Mouse (Mus musculus) gastrocnemius, postnatal 10 days (tissue): Measurements from ENCODE around the gene Arhgap32. TPM values are rescaled to one million over a fixed set of nuclear protein-coding genes. Genes with fewer than 3 reads are reported as not detected.
"Not testable (repeated sequence)": the region's sequence is repeated elsewhere in the genome, so short reads cannot be mapped to it uniquely, and the experiment has no call there.

Experiments
- DNase-seq: peaks from one replicate; pipeline ENCODE4 v3.0.0; 2021; ENCODE audit warnings: mixed read lengths
- total RNA-seq, 2 experiments: library from RNA; stranded (reverse); gene quantifications; 2 replicates each; pipeline ENCODE4 v1.2.3; 2021

Gene Arhgap32
- total RNA-seq, 2 experiments from 2014 or later = 23.4 to 29.5 TPM

- DNase-seq = no peak
Measured at GRCm38 (mm10) chr9:32137697-32138426, 21.9 kb downstream of the Arhgap32 start.

GRCm38 (mm10) chr9:32138616-32139015 lies 22.7 kb downstream of the Arhgap32 start:
- DNase-seq = no peak

- DNase-seq = no peak
Measured at GRCm38 (mm10) chr9:32139641-32140040, 23.7 kb downstream of the Arhgap32 start.

GRCm38 (mm10) chr9:32142834-32143233 lies 26.9 kb downstream of the Arhgap32 start:
- no peak for DNase-seq

GRCm38 (mm10) chr9:32143451-32143850 lies 27.5 kb downstream of the Arhgap32 start:
- no peak for DNase-seq

- DNase-seq = no peak
Measured at GRCm38 (mm10) chr9:32146257-32146996, 30.5 kb downstream of the Arhgap32 start.

- DNase-seq = no peak
Measured at GRCm38 (mm10) chr9:32149241-32149640, 33.3 kb downstream of the Arhgap32 start.

- DNase-seq = no peak
Measured at GRCm38 (mm10) chr9:32149836-32150642, 34.1 kb downstream of the Arhgap32 start.

- no peak for DNase-seq
Measured at GRCm38 (mm10) chr9:32154727-32155371, 38.9 kb downstream of the Arhgap32 start.

- DNase-seq = no peak
Measured at GRCm38 (mm10) chr9:32156706-32157105, 40.8 kb downstream of the Arhgap32 start.

GRCm38 (mm10) chr9:32157201-32157600 lies 41.3 kb downstream of the Arhgap32 start:
- no peak for DNase-seq

- DNase-seq = peak; percentile 61
Measured at GRCm38 (mm10) chr9:32158837-32159543, 43.1 kb downstream of the Arhgap32 start.

GRCm38 (mm10) chr9:32159724-32160123 lies 43.8 kb downstream of the Arhgap32 start:
- DNase-seq = no peak

GRCm38 (mm10) chr9:32162792-32163191 lies 46.9 kb downstream of the Arhgap32 start:
- no peak for DNase-seq

- not testable (repeated sequence) for DNase-seq
Measured at GRCm38 (mm10) chr9:32163820-32164219, 47.9 kb downstream of the Arhgap32 start.

- DNase-seq = no peak
Measured at GRCm38 (mm10) chr9:32168546-32169137, 52.7 kb downstream of the Arhgap32 start.

- DNase-seq = no peak
Measured at GRCm38 (mm10) chr9:32170713-32171112, 54.8 kb downstream of the Arhgap32 start.

- DNase-seq = peak; percentile 14
Measured at GRCm38 (mm10) chr9:32176612-32177011, 60.7 kb downstream of the Arhgap32 start.

GRCm38 (mm10) chr9:32181170-32181569 lies 65.2 kb downstream of the Arhgap32 start:
- DNase-seq = no peak

GRCm38 (mm10) chr9:32186489-32186888 lies 70.6 kb downstream of the Arhgap32 start:
- no peak for DNase-seq
